Mouse (Mus musculus): ENCODE data around the gene 4930432M17Rik.

- TF ChIP-seq TAL1 (IDR thresholded peaks at IDR 0.05; ENCODE audit: low read length) = no peak
- TF ChIP-seq GATA1 (IDR thresholded peaks at IDR 0.05; ENCODE audit: low read length) = no peak
Observed at GRCm38 (mm10) chr3:121724553-121724952, 54.0 kb downstream of the 4930432M17Rik start.

Data from erythroblast, embryonic 14.5 days (primary cell).